Mouse (Mus musculus): ENCODE measurements around the gene Uroc1.

- no peak for TF ChIP-seq CTCF (IDR thresholded peaks at IDR 0.05; ENCODE audit: low read depth, low read length)
- no peak for TF ChIP-seq POLR2A (IDR thresholded peaks at IDR 0.05; ENCODE audit: borderline replicate concordance, low read depth, low read length)
These were observed 62.7 kb downstream of the Uroc1 start for GRCm38 (mm10) chr6:90395751-90396150.

All from bone marrow macrophage, adult 2 months (primary cell).